Mouse (Mus musculus) hematopoietic stem cell, adult 5-6 weeks (primary cell): ENCODE data around the gene Gm19410. TPM values are rescaled to one million over a fixed set of nuclear protein-coding genes. Genes with fewer than 3 reads are reported as not detected.
A peak's percentile ranks its signal among the peaks of the same experiment; 100 is the strongest.

ENCODE experiments used
- ATAC-seq, 2 experiments: fragments of 125-278 bp in 1 of 2; replicated peaks in 1 of 2; 2 replicates each; pipeline ENCODE4 v1.8.0; 2016 to 2017; ENCODE audit warnings: inconsistent platforms in 2 of 2, mild to moderate bottlenecking in 2 of 2, moderate number of reproducible peaks in 2 of 2, low read depth in 1 of 2, moderate TSS enrichment in 1 of 2; ENCODE audit not compliant: low FRiP score in 2 of 2, poor library complexity in 2 of 2, severe bottlenecking in 2 of 2, insufficient read depth in 1 of 2, low TSS enrichment in 1 of 2
- total RNA-seq: library from RNA; stranded (forward); fragments of 172-1452, 232-1000 nt; gene quantifications from 2 replicates; pipeline ENCODE4 v1.2.3, GENCODE M21; 2017

Gm19410 gene
- not detected in 2 replicates for total RNA-seq

- peak; percentile 42 to 53; a peak in 3 of 4 replicates for ATAC-seq
Observed at GRCm38 (mm10) chr8:35765499-35766193, at the start of gene Gm19410. Gene Gm19410, plus strand, starts transcription at chr8:35765790.

GRCm38 (mm10) chr8:35730776-35731175, 34.8 kb upstream of the Gm19410 start:
- ATAC-seq, result no peak

DNA sequence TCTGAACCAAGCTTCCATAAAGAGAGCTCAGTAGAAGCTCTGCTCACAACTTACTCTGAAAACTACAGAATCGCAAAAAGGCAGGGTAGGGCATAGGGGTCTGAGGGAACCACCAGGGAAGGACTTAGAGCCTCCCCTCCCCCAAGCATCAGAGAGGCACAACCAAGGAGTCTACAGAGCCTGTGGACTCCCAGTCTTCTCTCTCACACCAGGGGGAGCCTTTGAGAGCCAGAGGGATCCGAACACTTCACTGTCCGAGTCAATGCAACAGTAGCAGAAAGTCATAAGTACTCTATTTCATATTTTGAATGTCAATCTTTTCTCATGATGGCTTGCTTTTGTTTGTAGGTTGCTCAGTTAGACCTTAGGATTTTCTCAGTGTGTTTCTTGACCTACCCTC, 30.2 kb upstream of the Gm19410 start:
- ATAC-seq, result peak in 1 of 2 experiments; percentile 37; a peak in 1 of 4 replicates

GRCm38 (mm10) chr8:35756202-35756601, 9.4 kb upstream of the Gm19410 start:
- ATAC-seq, result no peak

- ATAC-seq, result 0 out of 4 replicates have a peak, but pooled peaks of 1 of the 2 experiments have one; percentile 22
Observed at GRCm38 (mm10) chr8:35765020-35765419, 570 bp upstream of the Gm19410 start.

- 0 out of 4 replicates have a peak, but pooled peaks of 1 of the 2 experiments have one; percentile 22 for ATAC-seq
Observed at GRCm38 (mm10) chr8:35773508-35773907, 7.9 kb downstream of the Gm19410 start.
